Mouse (Mus musculus): ENCODE results near the gene Fam111a. TPM values are rescaled to one million over a fixed set of nuclear protein-coding genes. Genes with fewer than 3 reads are reported as not detected.

The Fam111a gene
- polyA plus RNA-seq, 1 experiment from 2014 or later: 28.7 TPM

- 76% methylated on average over 3 of the region's 3 CpGs for WGBS
- no peak overlapping the region for H3K27ac ChIP-seq (ENCODE audit: low read depth, low read length)
- H3K4me3 ChIP-seq (ENCODE audit: low read depth, low read length): no peak overlapping the region
- no peak for DNase-seq (ENCODE audit: low spot score)
- no peaks in the 10 kb centered on the region for H3K27me3 ChIP-seq (ENCODE audit: control insufficient read depth, insufficient read depth, low read length)
- no peaks in the 10 kb centered on the region for H3K36me3 ChIP-seq (ENCODE audit: control insufficient read depth, insufficient read depth, low read length)
- H3K4me1 ChIP-seq (replicated peaks; ENCODE audit: control insufficient read depth, insufficient read depth, low read length): no peaks in the 10 kb centered on the region
- no peak for ATAC-seq (replicated peaks; ENCODE audit: low FRiP score)
- H3K4me2 ChIP-seq (ENCODE audit: low read depth, low read length, severe bottlenecking): no peak overlapping the region
- no peaks in the 10 kb centered on the region for H3K9me3 ChIP-seq (ENCODE audit: control insufficient read depth, low read length)
- H3K9ac ChIP-seq (ENCODE audit: low read length): no peak overlapping the region
Measured at GRCm38 (mm10) chr19:12540727-12541126, 4.8 kb upstream of the Fam111a start.

- Histone ChIP-seq H3K27me3 (ENCODE audit: control insufficient read depth, insufficient read depth, low read length) (no peaks in the 10 kb centered on the region), H3K27ac (ENCODE audit: low read depth, low read length) (no peak overlapping the region), H3K9ac (ENCODE audit: low read length) (no peak overlapping the region), H3K4me1 (replicated peaks; ENCODE audit: control insufficient read depth, insufficient read depth, low read length) (no peaks in the 10 kb centered on the region), H3K9me3 (ENCODE audit: control insufficient read depth, low read length) (no peaks in the 10 kb centered on the region), H3K4me2 (ENCODE audit: low read depth, low read length, severe bottlenecking) (no peak overlapping the region), H3K4me3 (ENCODE audit: low read depth, low read length) (no peak overlapping the region), H3K36me3 (ENCODE audit: control insufficient read depth, insufficient read depth, low read length) (no peaks in the 10 kb centered on the region)
- ATAC-seq (replicated peaks; ENCODE audit: low FRiP score) (no peak), DNase-seq (ENCODE audit: low spot score) (no peak)
- 46% methylated on average over 2 of the region's 2 CpGs for WGBS
Measured at GRCm38 (mm10) chr19:12541644-12542043, 3.9 kb upstream of the Fam111a start.

- 81% methylated on average over 5 of the region's 5 CpGs for WGBS
- no peaks in the 10 kb centered on the region for H3K27me3 ChIP-seq (ENCODE audit: control insufficient read depth, insufficient read depth, low read length)
- no peak overlapping the region for H3K9ac ChIP-seq (ENCODE audit: low read length)
- H3K4me3 ChIP-seq (ENCODE audit: low read depth, low read length): no peak overlapping the region
- no peak overlapping the region for H3K4me2 ChIP-seq (ENCODE audit: low read depth, low read length, severe bottlenecking)
- DNase-seq (ENCODE audit: low spot score) (no peak), ATAC-seq (replicated peaks; ENCODE audit: low FRiP score) (no peak)
- H3K4me1 ChIP-seq (replicated peaks; ENCODE audit: control insufficient read depth, insufficient read depth, low read length): no peaks in the 10 kb centered on the region
- no peak overlapping the region for H3K27ac ChIP-seq (ENCODE audit: low read depth, low read length)
- no peaks in the 10 kb centered on the region for H3K36me3 ChIP-seq (ENCODE audit: control insufficient read depth, insufficient read depth, low read length)
- H3K9me3 ChIP-seq (ENCODE audit: control insufficient read depth, low read length): no peaks in the 10 kb centered on the region
Measured at GRCm38 (mm10) chr19:12549166-12549565, 3.6 kb downstream of the Fam111a start.

- DNase-seq (ENCODE audit: low spot score) (no peak), ATAC-seq (replicated peaks; ENCODE audit: low FRiP score) (no peak)
- Histone ChIP-seq H3K4me1 (replicated peaks; ENCODE audit: control insufficient read depth, insufficient read depth, low read length) (no peaks in the 10 kb centered on the region), H3K27ac (ENCODE audit: low read depth, low read length) (no peak overlapping the region), H3K27me3 (ENCODE audit: control insufficient read depth, insufficient read depth, low read length) (no peaks in the 10 kb centered on the region), H3K4me3 (ENCODE audit: low read depth, low read length) (no peak overlapping the region), H3K9me3 (ENCODE audit: control insufficient read depth, low read length) (no peaks in the 10 kb centered on the region), H3K36me3 (ENCODE audit: control insufficient read depth, insufficient read depth, low read length) (no peaks in the 10 kb centered on the region), H3K9ac (ENCODE audit: low read length) (no peak overlapping the region), H3K4me2 (ENCODE audit: low read depth, low read length, severe bottlenecking) (no peak overlapping the region)
- 70% methylated on average over 5 of the region's 5 CpGs for WGBS
Measured at GRCm38 (mm10) chr19:12550005-12550942, 4.7 kb downstream of the Fam111a start.

- 91% methylated on average over 2 of the region's 2 CpGs for WGBS
Measured at GRCm38 (mm10) chr19:12556293-12556692, 10.8 kb downstream of the Fam111a start.

GRCm38 (mm10) chr19:12558219-12558618 is 12.7 kb downstream of the Fam111a start:
- Histone ChIP-seq H3K9ac (ENCODE audit: low read length) (no peak overlapping the region), H3K4me3 (ENCODE audit: low read depth, low read length) (no peak overlapping the region), H3K27me3 (ENCODE audit: control insufficient read depth, insufficient read depth, low read length) (no peaks in the 10 kb centered on the region), H3K9me3 (ENCODE audit: control insufficient read depth, low read length) (no peaks in the 10 kb centered on the region), H3K27ac (ENCODE audit: low read depth, low read length) (no peak overlapping the region), H3K36me3 (ENCODE audit: control insufficient read depth, insufficient read depth, low read length) (no peaks in the 10 kb centered on the region), H3K4me1 (replicated peaks; ENCODE audit: control insufficient read depth, insufficient read depth, low read length) (no peaks in the 10 kb centered on the region), H3K4me2 (ENCODE audit: low read depth, low read length, severe bottlenecking) (no peak overlapping the region)
- 86% methylated on average over 4 of the region's 4 CpGs for WGBS
- no peak for DNase-seq (ENCODE audit: low spot score)
- no peak for ATAC-seq (replicated peaks; ENCODE audit: low FRiP score)

More at GRCm38 (mm10) chr19:12556293-12556692, 10.8 kb downstream of the Fam111a start:
- H3K27me3 ChIP-seq (ENCODE audit: control insufficient read depth, insufficient read depth, low read length): no peaks in the 10 kb centered on the region
- no peaks in the 10 kb centered on the region for H3K9me3 ChIP-seq (ENCODE audit: control insufficient read depth, low read length)
- H3K4me1 ChIP-seq (replicated peaks; ENCODE audit: control insufficient read depth, insufficient read depth, low read length): no peaks in the 10 kb centered on the region
- no peak for DNase-seq (ENCODE audit: low spot score)
- no peak overlapping the region for H3K4me2 ChIP-seq (ENCODE audit: low read depth, low read length, severe bottlenecking)
- ATAC-seq (replicated peaks; ENCODE audit: low FRiP score): no peak
- H3K36me3 ChIP-seq (ENCODE audit: control insufficient read depth, insufficient read depth, low read length): no peaks in the 10 kb centered on the region
- no peak overlapping the region for H3K4me3 ChIP-seq (ENCODE audit: low read depth, low read length)
- no peak overlapping the region for H3K9ac ChIP-seq (ENCODE audit: low read length)
- no peak overlapping the region for H3K27ac ChIP-seq (ENCODE audit: low read depth, low read length)

- no peak overlapping the region for H3K4me2 ChIP-seq (ENCODE audit: low read depth, low read length, severe bottlenecking)
- H3K36me3 ChIP-seq (ENCODE audit: control insufficient read depth, insufficient read depth, low read length): no peaks in the 10 kb centered on the region
- ATAC-seq (replicated peaks; ENCODE audit: low FRiP score): no peak
- H3K4me3 ChIP-seq (ENCODE audit: low read depth, low read length): no peak overlapping the region
- DNase-seq (ENCODE audit: low spot score): no peak
- no peak overlapping the region for H3K9ac ChIP-seq (ENCODE audit: low read length)
- H3K27me3 ChIP-seq (ENCODE audit: control insufficient read depth, insufficient read depth, low read length): no peaks in the 10 kb centered on the region
- no peaks in the 10 kb centered on the region for H3K9me3 ChIP-seq (ENCODE audit: control insufficient read depth, low read length)
- no peaks in the 10 kb centered on the region for H3K4me1 ChIP-seq (replicated peaks; ENCODE audit: control insufficient read depth, insufficient read depth, low read length)
- no peak overlapping the region for H3K27ac ChIP-seq (ENCODE audit: low read depth, low read length)
Measured at GRCm38 (mm10) chr19:12564197-12564596, 18.7 kb downstream of the Fam111a start.

- Histone ChIP-seq H3K9me3 (ENCODE audit: control insufficient read depth, low read length) (no peaks in the 10 kb centered on the region), H3K27ac (ENCODE audit: low read depth, low read length) (no peak overlapping the region), H3K36me3 (ENCODE audit: control insufficient read depth, insufficient read depth, low read length) (no peaks in the 10 kb centered on the region), H3K4me3 (ENCODE audit: low read depth, low read length) (no peak overlapping the region), H3K4me1 (replicated peaks; ENCODE audit: control insufficient read depth, insufficient read depth, low read length) (no peaks in the 10 kb centered on the region), H3K9ac (ENCODE audit: low read length) (no peak overlapping the region), H3K27me3 (ENCODE audit: control insufficient read depth, insufficient read depth, low read length) (no peaks in the 10 kb centered on the region), H3K4me2 (ENCODE audit: low read depth, low read length, severe bottlenecking) (no peak overlapping the region)
- DNase-seq (ENCODE audit: low spot score) (no peak), ATAC-seq (replicated peaks; ENCODE audit: low FRiP score) (no peak)
- WGBS: 78% methylated on average over 4 of the region's 4 CpGs
Measured at GRCm38 (mm10) chr19:12567011-12567410, 21.5 kb downstream of the Fam111a start.

- no peak overlapping the region for H3K27ac ChIP-seq (ENCODE audit: low read depth, low read length)
- no peak overlapping the region for H3K4me3 ChIP-seq (ENCODE audit: low read depth, low read length)
- peaks cover 2% of the 10 kb centered on the region for H3K4me1 ChIP-seq (replicated peaks; ENCODE audit: control insufficient read depth, insufficient read depth, low read length)
- ATAC-seq (replicated peaks; ENCODE audit: low FRiP score) (no peak), DNase-seq (ENCODE audit: low spot score) (no peak)
- H3K36me3 ChIP-seq (ENCODE audit: control insufficient read depth, insufficient read depth, low read length): no peaks in the 10 kb centered on the region
- H3K9me3 ChIP-seq (ENCODE audit: control insufficient read depth, low read length): no peaks in the 10 kb centered on the region
- WGBS: 64% methylated on average over 2 of the region's 2 CpGs
- H3K9ac ChIP-seq (ENCODE audit: low read length): no peak overlapping the region
- no peaks in the 10 kb centered on the region for H3K27me3 ChIP-seq (ENCODE audit: control insufficient read depth, insufficient read depth, low read length)
- no peak overlapping the region for H3K4me2 ChIP-seq (ENCODE audit: low read depth, low read length, severe bottlenecking)
Measured at GRCm38 (mm10) chr19:12570866-12571265, 25.3 kb downstream of the Fam111a start.
